Mouse (Mus musculus): Measurements from ENCODE around the gene Syna.

GRCm38 (mm10) chr5:134519471-134519870 lies 40.5 kb downstream of the Syna start:
- TF ChIP-seq CTCF (IDR thresholded peaks at IDR 0.05; ENCODE audit: low read depth, low read length): no peak
- TF ChIP-seq EP300 (IDR thresholded peaks at IDR 0.05; ENCODE audit: insufficient read depth, low read depth, low read length): no peak

Data from ES-Bruce4 (cell line).